Mouse (Mus musculus) CH12.LX (cell line): ENCODE results near the gene Tmx1.

Source experiments
- CTCF ChIP-seq, 2 experiments: IDR thresholded peaks in 1 of 2; conservative IDR thresholded peaks in 1 of 2; 2 replicates each; pipeline ENCODE4 v1.5.1; 2011 to 2012; ENCODE audit warnings: low read depth in 2 of 2, low read length in 2 of 2, improper control_type of control experiment in 1 of 2, inconsistent platforms in 1 of 2, mild to moderate bottlenecking in 1 of 2, moderate library complexity in 1 of 2
- EP300 ChIP-seq: IDR thresholded peaks from 2 replicates; pipeline ENCODE4 v1.6.1; 2011; ENCODE audit warnings: low read length, improper control_type of control experiment
- MAZ ChIP-seq: IDR thresholded peaks from 2 replicates; pipeline ENCODE4 v1.6.1; 2012; ENCODE audit warnings: low read depth, mild to moderate bottlenecking, inconsistent platforms, low read length, improper control_type of control experiment, moderate library complexity
- POLR2A ChIP-seq: IDR thresholded peaks from 2 replicates; pipeline ENCODE4 v1.6.1; 2011; ENCODE audit warnings: low read depth, mild to moderate bottlenecking, improper control_type of control experiment, low read length
- POLR2AphosphoS2 ChIP-seq: IDR thresholded peaks from 2 replicates; pipeline ENCODE4 v1.6.1; 2011; ENCODE audit warnings: low read depth, low read length, improper control_type of control experiment

DNA sequence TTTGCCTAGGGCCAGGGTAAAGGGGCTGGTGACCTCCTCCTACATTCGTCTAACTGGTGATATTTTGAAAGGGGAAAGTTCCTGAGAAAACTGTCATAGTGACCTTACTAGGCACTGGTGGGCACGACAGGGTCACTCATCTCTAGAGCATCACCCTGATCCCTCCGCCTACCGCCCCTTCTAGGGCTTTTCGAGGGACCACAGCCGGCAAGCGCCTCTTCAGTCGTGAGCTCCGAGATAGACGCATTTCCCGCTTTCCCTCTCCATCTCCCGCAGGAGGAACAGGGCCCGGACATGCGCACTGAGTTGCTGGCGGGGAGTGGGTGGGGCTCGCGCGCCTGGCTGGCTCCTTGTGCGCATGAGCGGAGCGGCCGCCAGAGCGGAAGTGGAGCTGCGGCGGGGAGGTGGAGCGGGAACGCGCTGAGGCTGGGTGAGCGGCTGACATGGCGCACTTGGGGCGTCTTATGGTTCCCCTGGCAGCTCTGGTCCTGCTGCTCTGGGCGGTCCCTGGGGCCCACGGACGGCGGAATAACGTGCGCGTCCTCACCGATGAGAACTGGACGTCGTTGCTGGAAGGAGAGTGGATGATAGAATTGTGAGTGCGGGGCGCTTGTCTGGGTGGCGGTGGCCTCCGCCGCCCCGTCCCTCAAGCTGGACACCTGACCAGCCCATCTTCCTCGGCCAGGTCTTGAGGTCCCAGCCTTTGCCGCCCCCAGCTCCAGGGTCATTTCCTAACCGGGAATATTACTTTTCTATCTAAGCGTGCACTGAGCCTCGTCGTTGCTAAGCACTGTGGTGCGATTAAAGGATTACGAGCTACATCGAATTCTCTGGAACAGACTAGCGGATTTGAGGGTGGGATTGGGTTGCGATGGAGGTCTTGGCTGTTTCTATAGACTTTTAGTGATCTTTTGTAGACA lies at the start of gene Tmx1:
- TF ChIP-seq MAZ (no peak), CTCF (conservative IDR thresholded peaks at IDR 0.05 in 1 of 2, IDR thresholded peaks at IDR 0.05 in 1 of 2; ENCODE audit: low read depth in 2 of 2, low read length in 2 of 2) (no peak), POLR2A (peak; percentile 96), POLR2AphosphoS2 (peak; percentile 91), EP300 (no peak)
